Mouse (Mus musculus) MN1 (cell line): Measurements from ENCODE around the gene Nmnat1.

ENCODE experiments used
- DNase-seq: peaks from one replicate; pipeline ENCODE4 v3.0.0-alpha.2; 2016; ENCODE audit warnings: low spot score

The Nmnat1 gene

GRCm38 (mm10) chr4:149485053-149485824 is at the start of gene Nmnat1, which contains the start of gene Lzic:
Gene Nmnat1, minus strand, starts transcription at chr4:149485202.
Gene Lzic, plus strand, starts transcription at chr4:149485229.
- peak; percentile 97 for DNase-seq

- no peak for DNase-seq
Measured at GRCm38 (mm10) chr4:149529691-149530090, 44.7 kb upstream of the Nmnat1 start.

GRCm38 (mm10) chr4:149527621-149528354 is 42.8 kb upstream of the Nmnat1 start:
- peak; percentile 26 for DNase-seq

- no peak for DNase-seq
Measured at GRCm38 (mm10) chr4:149526330-149526729, 41.3 kb upstream of the Nmnat1 start.

GRCm38 (mm10) chr4:149525811-149526210 is 40.8 kb upstream of the Nmnat1 start:
- DNase-seq, result no peak

DNA sequence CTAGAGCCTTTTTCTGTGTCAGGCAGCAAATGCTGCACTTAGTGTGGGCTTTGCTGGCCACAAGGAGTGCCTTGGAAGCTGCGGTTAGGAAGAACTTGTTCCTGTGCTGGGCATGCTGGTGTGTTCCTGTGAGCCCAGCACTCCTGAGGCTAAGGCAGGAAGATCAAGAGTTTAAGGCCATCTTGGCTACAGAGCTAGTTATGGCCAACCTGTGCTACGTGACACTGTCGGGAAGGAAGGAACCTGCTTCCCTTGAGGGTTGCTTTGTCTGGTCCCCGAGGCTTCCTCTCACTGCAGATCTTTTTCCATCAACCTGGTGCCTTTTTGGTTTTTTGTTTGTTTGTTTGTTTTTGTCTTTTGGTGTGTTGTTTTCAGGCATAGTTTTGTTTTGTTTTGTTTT is 40.2 kb upstream of the Nmnat1 start:
- no peak for DNase-seq

DNA sequence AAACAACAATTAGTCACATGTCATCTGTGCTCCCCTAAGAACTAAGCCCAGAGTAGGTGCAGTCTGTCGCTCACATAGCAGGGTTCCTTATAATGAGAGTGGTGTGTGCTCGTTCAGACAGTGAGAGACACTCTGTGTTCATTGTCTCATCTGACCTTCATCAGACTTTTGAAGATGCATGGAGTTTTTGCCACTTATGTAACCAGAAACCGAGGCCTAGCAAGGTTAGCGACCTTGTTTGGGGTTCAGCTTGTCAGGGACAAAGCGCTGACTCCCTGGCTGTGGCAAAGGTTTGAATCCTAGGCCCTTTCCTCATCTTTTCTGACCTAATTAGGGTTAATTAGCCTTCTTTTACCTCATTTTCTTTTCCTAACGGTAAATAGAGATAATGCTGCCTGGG is 39.0 kb upstream of the Nmnat1 start:
- DNase-seq, result no peak

DNA sequence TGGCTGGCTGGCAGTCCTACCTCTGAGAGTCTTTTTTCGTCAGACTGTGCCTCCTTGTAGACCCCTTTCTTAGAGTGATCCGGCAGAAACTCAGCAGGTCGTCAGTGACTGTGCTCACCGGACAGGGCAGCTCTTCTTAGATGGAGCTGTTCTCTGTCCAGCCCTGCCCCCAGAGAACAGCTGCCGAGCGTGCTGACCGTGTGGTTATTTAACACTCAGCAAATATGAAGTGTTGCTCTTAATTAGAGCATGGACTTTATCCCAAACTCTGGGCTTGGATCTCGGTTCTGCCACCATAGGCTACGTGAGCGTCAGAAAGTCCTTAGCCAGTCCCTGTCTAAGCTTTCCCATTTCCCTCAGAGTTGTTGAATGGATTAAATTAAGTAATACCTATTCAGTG is 36.3 kb upstream of the Nmnat1 start:
- no peak for DNase-seq

DNA sequence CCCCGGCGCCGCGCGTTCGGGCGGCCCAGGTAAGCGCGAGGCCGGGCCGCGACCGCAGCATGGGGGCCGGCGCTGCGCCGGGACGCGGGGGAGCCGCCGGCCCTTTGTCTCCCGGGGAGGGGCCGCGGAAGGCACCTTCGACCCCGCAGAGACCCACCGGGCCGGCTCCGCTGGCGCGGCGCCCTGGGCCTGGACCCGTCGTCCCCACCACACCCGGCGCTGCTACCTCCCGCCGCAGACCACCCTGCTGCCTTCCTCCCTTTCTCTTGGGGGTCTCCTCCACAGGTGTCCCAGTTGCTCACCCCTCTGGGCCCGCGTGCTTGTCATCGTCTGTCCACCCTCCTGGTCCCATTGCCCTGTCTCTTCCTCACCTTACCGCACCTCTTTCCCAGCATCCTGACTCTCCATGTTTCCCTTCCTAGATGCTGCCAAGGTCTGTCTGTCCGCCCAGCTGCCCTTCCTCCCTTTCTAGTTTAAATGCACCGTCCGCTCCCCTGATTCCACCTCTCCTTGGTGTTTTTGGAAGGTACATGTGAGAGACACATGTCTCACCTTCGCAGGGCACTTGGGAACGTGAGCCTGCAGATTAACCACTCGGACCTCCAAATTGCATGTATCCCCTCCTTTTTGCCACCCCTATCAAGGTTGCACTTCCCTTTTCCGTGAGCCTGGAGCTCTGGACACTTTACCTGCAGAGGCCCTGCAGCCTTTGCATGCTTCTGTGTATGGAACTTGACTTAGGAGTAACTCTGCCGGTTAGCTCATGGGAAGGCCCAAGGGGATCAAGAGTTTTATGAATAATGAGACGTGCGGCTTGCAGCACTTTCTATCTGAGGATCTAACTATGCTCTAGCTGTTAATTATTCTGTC is 33.6 kb upstream of the Nmnat1 start:
- no peak for DNase-seq

DNA sequence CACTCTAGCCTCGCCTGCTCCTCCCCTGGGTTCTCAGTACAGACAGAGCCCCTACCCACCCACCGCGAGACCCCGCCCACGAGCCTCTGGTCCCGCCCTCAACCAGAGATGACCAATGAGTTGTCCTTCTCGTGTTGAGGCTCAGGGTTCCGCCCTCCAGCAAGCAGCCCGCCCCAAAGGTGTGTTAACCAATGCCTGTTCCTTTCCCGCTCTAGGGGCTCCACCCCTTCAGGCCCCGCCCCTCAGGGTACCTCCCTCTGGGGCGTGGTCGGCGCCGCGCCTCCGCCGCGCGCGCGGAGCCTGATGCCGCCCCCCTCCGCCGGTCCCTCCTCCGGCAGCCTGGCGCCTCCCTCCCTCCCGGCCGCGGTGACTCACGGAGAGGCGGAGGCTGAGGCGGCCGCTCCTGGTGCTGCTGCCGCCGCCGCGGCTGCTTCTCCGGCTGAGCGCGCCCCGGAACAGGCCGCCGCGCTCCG is 32.9 kb upstream of the Nmnat1 start, which contains the start of gene Ctnnbip1:
Ctnnbip1 (plus strand) TSS at position 369 of the 473 bp plus-strand sequence.
- peak; percentile 97 for DNase-seq

GRCm38 (mm10) chr4:149515706-149516105 is 30.7 kb upstream of the Nmnat1 start:
- DNase-seq, result no peak

GRCm38 (mm10) chr4:149512072-149512471 is 27.1 kb upstream of the Nmnat1 start:
- DNase-seq, result no peak

- DNase-seq, result peak; percentile 13
Measured at GRCm38 (mm10) chr4:149511221-149511646, 26.2 kb upstream of the Nmnat1 start.

DNA sequence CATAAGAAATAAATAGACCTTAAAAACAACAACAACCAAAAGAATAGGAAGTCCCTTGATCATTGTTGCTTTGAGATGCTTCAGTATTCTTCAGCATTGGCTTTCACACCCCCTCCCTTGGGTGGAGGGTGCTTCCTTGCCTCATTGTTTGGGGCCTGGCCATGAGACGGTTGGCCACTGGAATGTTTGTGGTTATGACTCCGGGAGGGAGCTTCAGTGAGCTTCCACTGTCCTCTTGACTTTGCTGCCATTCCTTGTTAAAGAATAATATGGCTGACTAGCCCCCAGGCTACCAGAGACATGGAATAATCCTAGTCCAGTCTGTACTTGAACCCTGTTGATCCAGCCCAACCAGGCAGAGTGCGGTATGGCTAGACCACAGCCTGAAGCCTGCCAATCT is 21.9 kb upstream of the Nmnat1 start:
- DNase-seq, result no peak

- DNase-seq, result no peak
Measured at GRCm38 (mm10) chr4:149505261-149505967, 20.4 kb upstream of the Nmnat1 start.

DNA sequence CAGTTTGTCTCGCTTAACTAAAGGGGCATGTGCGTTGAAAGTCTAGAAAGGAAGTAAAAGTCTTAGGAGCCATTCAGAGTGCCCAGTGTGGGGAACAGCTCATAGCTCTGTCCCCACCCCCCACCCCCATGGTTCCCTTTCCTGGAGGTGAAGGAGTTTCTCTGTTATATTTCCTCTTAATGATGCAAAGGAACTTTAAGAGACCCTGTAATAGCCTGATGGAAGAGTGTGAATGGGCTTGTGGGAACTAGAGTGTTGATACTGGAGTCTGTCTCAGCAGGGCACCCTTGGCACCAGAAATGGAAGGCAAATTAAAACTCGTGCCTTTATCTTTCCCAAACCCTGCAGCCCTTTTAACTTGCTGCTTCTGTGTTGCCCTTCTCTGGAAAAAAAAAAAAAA is 19.9 kb upstream of the Nmnat1 start:
- no peak for DNase-seq

- no peak for DNase-seq
Measured at GRCm38 (mm10) chr4:149504363-149504762, 19.4 kb upstream of the Nmnat1 start.

DNA sequence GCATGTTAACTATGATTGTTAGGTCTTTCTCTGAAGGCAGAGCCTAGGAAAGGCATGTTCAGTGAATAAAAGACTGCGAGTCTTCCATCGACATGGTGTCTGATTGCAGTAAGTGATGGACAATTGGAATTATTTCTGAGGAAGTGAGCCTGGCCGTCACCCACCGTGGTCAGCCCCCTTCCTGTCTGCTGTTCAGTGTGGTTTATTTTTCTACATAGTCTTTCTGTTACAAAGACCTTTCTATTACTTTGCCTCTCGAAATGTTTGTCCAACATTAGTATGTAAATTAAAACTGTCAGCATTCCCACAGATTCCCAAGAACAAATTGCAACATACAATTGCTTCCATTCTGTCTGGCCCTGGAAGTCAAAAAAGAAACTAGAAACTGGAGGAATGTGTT is 14.8 kb upstream of the Nmnat1 start:
- DNase-seq, result no peak

- DNase-seq, result no peak
Measured at GRCm38 (mm10) chr4:149498901-149499300, 13.9 kb upstream of the Nmnat1 start.

DNA sequence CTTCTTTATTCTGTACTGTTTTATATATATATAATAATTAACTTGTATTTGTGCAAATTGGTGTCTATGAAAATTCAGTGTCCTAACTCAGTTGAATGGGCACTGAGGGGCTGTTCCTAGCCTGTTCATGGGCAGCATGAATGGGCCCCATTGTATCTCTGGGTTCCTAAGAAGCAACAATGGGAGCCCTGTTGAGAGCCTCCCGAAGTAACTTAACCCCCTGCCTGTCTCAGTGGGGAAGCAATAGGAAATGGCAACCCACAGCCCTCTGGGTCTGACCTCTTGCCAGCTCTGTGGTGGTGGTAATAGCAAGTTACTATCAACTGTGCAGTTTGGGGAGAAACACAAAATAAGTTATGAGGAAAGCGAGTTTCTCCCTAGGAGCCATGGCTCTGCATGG is 11.6 kb upstream of the Nmnat1 start:
- DNase-seq, result no peak

DNA sequence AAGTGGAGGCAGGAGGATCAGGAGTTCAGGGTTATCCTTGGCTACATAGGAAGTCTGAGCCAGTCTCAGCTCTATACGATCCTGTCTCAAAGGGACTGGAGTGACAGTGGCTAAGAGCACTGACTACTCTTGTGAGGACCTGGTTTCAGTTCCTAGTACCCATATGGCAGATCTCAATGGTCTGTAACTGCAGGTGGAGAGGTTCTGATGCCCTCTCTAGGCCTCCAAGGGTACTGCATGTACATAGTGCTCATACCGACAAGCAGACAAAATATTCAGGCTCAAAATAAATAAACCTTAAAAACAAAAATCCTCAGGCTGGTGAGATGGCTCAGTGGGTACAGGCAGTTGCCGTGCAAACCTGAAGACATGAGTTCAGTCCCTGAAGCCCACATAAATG is 6.1 kb upstream of the Nmnat1 start:
- no peak for DNase-seq
